Mouse (Mus musculus): ENCODE results near the gene Syde2. TPM values are rescaled to one million over a fixed set of nuclear protein-coding genes. Genes with fewer than 3 reads are reported as not detected.

Gene Syde2
- polyA plus RNA-seq, 1 experiment from 2014 or later: 0.37 TPM

DNA sequence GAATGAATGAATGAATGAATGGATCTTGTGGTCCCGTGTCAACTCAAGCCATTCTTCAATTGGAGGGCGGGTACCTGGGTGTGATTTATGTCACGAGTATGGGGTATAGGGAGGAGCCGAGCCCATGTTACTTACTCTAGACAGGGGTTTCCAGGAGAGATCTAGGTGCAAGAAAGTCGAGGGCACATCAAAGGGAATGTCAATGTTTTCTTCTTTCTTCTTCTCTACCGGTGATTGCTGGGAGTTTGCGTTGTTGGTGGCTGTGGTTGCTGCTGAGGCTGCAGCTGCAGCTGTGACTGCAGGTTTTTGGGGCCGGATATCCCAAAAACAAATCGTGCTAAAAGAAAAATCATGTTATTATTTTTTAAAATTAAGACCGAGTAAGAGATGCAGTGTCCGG is 75.5 kb downstream of the Syde2 start:
- Histone ChIP-seq H3K27ac (replicated peaks) (no peak overlapping the region), H3K27me3 (replicated peaks) (no peaks in the 10 kb centered on the region), H3K4me1 (no peaks in the 10 kb centered on the region), H3K4me3 (replicated peaks) (no peak overlapping the region), H3K36me3 (no peaks in the 10 kb centered on the region), H3K9ac (replicated peaks) (no peak overlapping the region), H3K4me2 (no peak overlapping the region), H3K9me3 (replicated peaks) (no peaks in the 10 kb centered on the region)
- 86% methylated on average over 11 of the region's 11 CpGs for WGBS
- ATAC-seq (ENCODE audit: low FRiP score): no peak

GRCm38 (mm10) chr3:146069276-146069675 is 81.6 kb downstream of the Syde2 start:
- no peak for ATAC-seq (ENCODE audit: low FRiP score)
- Histone ChIP-seq H3K4me3 (replicated peaks) (no peak overlapping the region), H3K27me3 (replicated peaks) (no peaks in the 10 kb centered on the region), H3K9ac (replicated peaks) (no peak overlapping the region), H3K4me2 (no peak overlapping the region), H3K4me1 (no peaks in the 10 kb centered on the region), H3K36me3 (no peaks in the 10 kb centered on the region), H3K27ac (replicated peaks) (no peak overlapping the region), H3K9me3 (replicated peaks) (no peaks in the 10 kb centered on the region)
- WGBS: 79% methylated on average over 4 of the region's 4 CpGs

Other genes with a start within 250 kb of the Syde2 start
- gene Ddah1, start 229.2 kb upstream of the Syde2 start, polyA plus RNA-seq (2015; fragmentation: Nextera tagmentation; extraction: Ambion mirVana): 108 and 123 TPM in 2 replicates
- gene Bcl10, start 65.1 kb upstream of the Syde2 start, polyA plus RNA-seq (2015; fragmentation: Nextera tagmentation; extraction: Ambion mirVana): 33.9 and 41.4 TPM in 2 replicates
- gene 2410004B18Rik, start 49.9 kb upstream of the Syde2 start, polyA plus RNA-seq (2015; fragmentation: Nextera tagmentation; extraction: Ambion mirVana): 70.1 and 79.9 TPM in 2 replicates
- 0.40 and 0.70 TPM in 2 replicates for gene Wdr63, start 120.3 kb downstream of the Syde2 start, polyA plus RNA-seq (2015; fragmentation: Nextera tagmentation; extraction: Ambion mirVana)
- 0.27 and 0.66 TPM in 2 replicates for gene Mcoln3, start 129.6 kb downstream of the Syde2 start, polyA plus RNA-seq (2015; fragmentation: Nextera tagmentation; extraction: Ambion mirVana)
- 0.37 and 2.3 TPM in 2 replicates for gene Mcoln2, start 162.0 kb downstream of the Syde2 start, polyA plus RNA-seq (2015; fragmentation: Nextera tagmentation; extraction: Ambion mirVana)
- gene Lpar3, start 233.1 kb downstream of the Syde2 start, polyA plus RNA-seq (2015; fragmentation: Nextera tagmentation; extraction: Ambion mirVana): 0.78 and 1.3 TPM in 2 replicates